In genomic region chr1:153739437-153740015, GRCm38 (mm10) we compare ENCODE assay signal across 8 mouse cellular contexts. TPM values are rescaled to one million over a fixed set of nuclear protein-coding genes. Genes with fewer than 3 reads are reported as not detected.
DNase-seq lines count a peak whose midpoint lies in the region; ATAC-seq and TF ChIP-seq lines count a peak whose summit lies in the region.

No protein-coding gene starts in this region.

- ATAC-seq in embryonic facial prominence, embryonic 14.5 days (ENCODE audit: low read depth): peak; percentile 3; the same call in 1 of the 2 replicates
- ATAC-seq in megakaryocyte progenitor cell, adult 5-6 weeks (replicated peaks; ENCODE audit: poor library complexity): no peak

- peak overlapping the region; percentile 72 for H3K4me2 ChIP-seq in embryonic facial prominence, embryonic 14.5 days (ENCODE audit: low read depth, low read length)

- peak overlapping the region; percentile 51; the same call in 1 of the 2 replicates for H3K9ac ChIP-seq in embryonic facial prominence, embryonic 14.5 days (ENCODE audit: low read depth, low read length)

- TF ChIP-seq POLR2A in olfactory bulb, adult 2 months (IDR thresholded peaks at IDR 0.05; ENCODE audit: insufficient read depth, low read depth, low read length): no peak

- no peak overlapping the region; the same call in 1 of the 2 replicates for H3K4me3 ChIP-seq in layer of hippocampus, adult 2 months
- H3K4me3 ChIP-seq in embryonic facial prominence, embryonic 14.5 days (ENCODE audit: low read depth, low read length): peak overlapping the region; percentile 44
- peak overlapping the region; percentile 53 for H3K4me3 ChIP-seq in limb, embryonic 10.5 days
- peak overlapping the region; percentile 45; the same call in 1 of the 2 replicates for H3K4me3 ChIP-seq in olfactory bulb, adult 2 months (ENCODE audit: insufficient read depth, low read depth, low read length)

- no peaks in the 10 kb centered on the region for H3K9me3 ChIP-seq in embryonic facial prominence, embryonic 14.5 days (ENCODE audit: control insufficient read depth, low read length)
- H3K9me3 ChIP-seq in limb, embryonic 10.5 days (replicated peaks): no peaks in the 10 kb centered on the region

- H3K36me3 ChIP-seq in embryonic facial prominence, embryonic 14.5 days (ENCODE audit: control insufficient read depth, insufficient read depth, low read length): peaks cover 5% of the 10 kb centered on the region; the same call in 1 of the 2 replicates
- H3K36me3 ChIP-seq in limb, embryonic 10.5 days: 0 out of 2 replicates have a peak, but pooled peaks cover 5% of the 10 kb centered on the region

- H3K4me1 ChIP-seq in embryonic facial prominence, embryonic 14.5 days (ENCODE audit: control insufficient read depth, insufficient read depth, low read length): peaks cover 9% of the 10 kb centered on the region
- peaks cover 33% of the 10 kb centered on the region for H3K4me1 ChIP-seq in limb, embryonic 10.5 days
- H3K4me1 ChIP-seq in olfactory bulb, adult 2 months (ENCODE audit: control insufficient read depth, insufficient read depth, low read length): peaks cover 40% of the 10 kb centered on the region

- DNase-seq in layer of hippocampus, adult 2 months (ENCODE audit: low spot score in 2 of 2): no peak
- DNase-seq in layer of hippocampus, postnatal 10 days (ENCODE audit: low spot score in 2 of 2): no peak
- DNase-seq in embryonic facial prominence, embryonic 14.5 days (ENCODE audit: low spot score): no peak
- DNase-seq in limb, embryonic 10.5 days (ENCODE audit: low spot score): no peak
- no peak for DNase-seq in left cerebral cortex, postnatal 25 days (ENCODE audit: low spot score in 2 of 2)
- DNase-seq in layer of hippocampus, adult 11-12 months (ENCODE audit: low spot score): no peak

- intact Hi-C loops in left cerebral cortex, postnatal 25 days (cut with DNase I): loop anchor here (2.0 to 10.0 kb wide), 2 partner anchors 61 to 255 kb away; partner anchors contain the start of gene Dhx9

- TF ChIP-seq CTCF in layer of hippocampus, adult 2 months (conservative IDR thresholded peaks at IDR 0.05): peak; percentile 44
- no peak for TF ChIP-seq CTCF in olfactory bulb, adult 2 months (IDR thresholded peaks at IDR 0.05; ENCODE audit: insufficient read depth, low read depth, low read length)

- H3K27ac ChIP-seq in layer of hippocampus, adult 2 months: no peak overlapping the region
- H3K27ac ChIP-seq in embryonic facial prominence, embryonic 14.5 days (replicated peaks; ENCODE audit: low read depth, low read length): no peak overlapping the region
- no peak overlapping the region for H3K27ac ChIP-seq in limb, embryonic 10.5 days
- H3K27ac ChIP-seq in olfactory bulb, adult 2 months (ENCODE audit: insufficient read depth, low read depth, low read length): no peak overlapping the region

- WGBS in embryonic facial prominence, embryonic 14.5 days: 12% methylated on average over 13 of the region's 13 CpGs
- WGBS in limb, embryonic 10.5 days: 20% methylated on average over 13 of the region's 13 CpGs
- 22% methylated on average over 13 of the region's 13 CpGs for WGBS in olfactory bulb, adult 2 months

- H3K27me3 ChIP-seq in embryonic facial prominence, embryonic 14.5 days (replicated peaks; ENCODE audit: control insufficient read depth, insufficient read depth, low read length): peaks cover 6% of the 10 kb centered on the region; the same call in 1 of the 2 replicates
- H3K27me3 ChIP-seq in limb, embryonic 10.5 days (ENCODE audit: low read depth, poor library complexity, severe bottlenecking): peaks cover 63% of the 10 kb centered on the region

RNA-seq across cellular contexts. Expression of gene Rgs16, which starts 0.6 kb away (rescaled TPM):
- 1 to 10 TPM; 5.5 TPM for total RNA-seq in layer of hippocampus, adult 2 months (2021)
- 1 to 10 TPM; 5.0 to 5.1 TPM for total RNA-seq in layer of hippocampus, postnatal 10 days (2021)
- polyA plus RNA-seq in embryonic facial prominence, embryonic 14.5 days (2014; fragmentation: Nextera tagmentation; extraction: Ambion mirVana): 7.6 and 9.3 TPM in 2 replicates
- polyA plus RNA-seq in limb, embryonic 10.5 days (2016; fragmentation: Nextera tagmentation; extraction: Ambion mirVana): 3.1 and 6.0 TPM in 2 replicates
- polyA plus RNA-seq in olfactory bulb, adult 2 months (2012; ENCODE audit: insufficient read depth, insufficient read length, low replicate concordance, missing spikeins): not detected in 2 replicates
- total RNA-seq in left cerebral cortex, postnatal 25 days (2021): 1 to 10 TPM; 7.1 to 8.7 TPM
- total RNA-seq in megakaryocyte progenitor cell, adult 5-6 weeks (2015): not detected in 2 replicates
- 0.44 TPM in 1 of 2 replicates, not detected in the other for total RNA-seq in megakaryocyte progenitor cell, adult 5-6 weeks (2017)

RNA-seq across cellular contexts. Expression of gene Rnasel, which starts 9.7 kb away (rescaled TPM):
- 1 to 10 TPM; 6.5 to 6.7 TPM for total RNA-seq in layer of hippocampus, adult 2 months (2021)
- total RNA-seq in layer of hippocampus, postnatal 10 days (2021): 10 to 100 TPM; 14.7 to 16.0 TPM
- polyA plus RNA-seq in embryonic facial prominence, embryonic 14.5 days (2014; fragmentation: Nextera tagmentation; extraction: Ambion mirVana): 12.6 and 13.1 TPM in 2 replicates
- 4.0 and 8.2 TPM in 2 replicates for polyA plus RNA-seq in limb, embryonic 10.5 days (2016; fragmentation: Nextera tagmentation; extraction: Ambion mirVana)
- not detected in 2 replicates for polyA plus RNA-seq in olfactory bulb, adult 2 months (2012; ENCODE audit: insufficient read depth, insufficient read length, low replicate concordance, missing spikeins)
- total RNA-seq in left cerebral cortex, postnatal 25 days (2021): 1 to 10 TPM; 8.8 to 9.3 TPM
- 41.4 and 52.2 TPM in 2 replicates for total RNA-seq in megakaryocyte progenitor cell, adult 5-6 weeks (2015)
- total RNA-seq in megakaryocyte progenitor cell, adult 5-6 weeks (2017): 46.4 and 58.3 TPM in 2 replicates

Comparison
In these comparisons a context has a peak if more than half of its experiments do, and no peak if none do; other contexts are left out.
1. RNA of gene Rgs16, which starts 0.6 kb away (total RNA-seq): 7.1 to 8.7 TPM in left cerebral cortex, postnatal 25 days, 5.5 TPM in layer of hippocampus, adult 2 months and 5.0 to 5.1 TPM in layer of hippocampus, postnatal 10 days; 0.44 TPM in megakaryocyte progenitor cell, adult 5-6 weeks; every median in the first group is over 4 times any median in the second.